In the genomic region with DNA sequence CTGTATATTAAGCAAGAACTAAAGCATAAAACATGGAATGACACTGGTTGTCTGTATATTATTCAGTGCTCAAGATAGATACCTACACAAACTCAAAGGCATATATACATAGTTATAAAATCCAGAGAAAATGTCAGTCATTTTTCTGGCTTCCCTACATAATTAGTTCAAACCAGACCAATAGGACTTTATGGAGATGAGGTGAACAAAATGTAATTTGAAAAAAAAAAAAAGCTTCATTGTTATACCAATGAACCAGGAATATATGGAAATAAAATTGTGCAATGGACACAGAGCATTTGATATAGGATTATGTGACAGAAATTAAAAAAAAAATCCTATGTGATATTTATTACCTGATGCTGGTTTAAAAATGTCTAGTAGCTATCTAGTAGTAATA, we compare ENCODE assay signal across 16 mouse cellular contexts.
"Had no signal": no experiment of that assay in that cellular context is flagged by ENCODE, and none has a peak within 500 bp of the region (broad histone marks: within the 10 kb centered on the region; RNA-seq: fewer than 3 reads in every experiment).

No protein-coding gene starts in this region.

- H3K9ac ChIP-seq: lung, embryonic 14.5 days; midbrain, embryonic 13.5 days; midbrain, embryonic 15.5 days; neural tube, embryonic 12.5 days; stomach, embryonic 15.5 days had no signal

- H3K9me3 ChIP-seq: megakaryocyte, embryonic 14.5 days; midbrain, embryonic 13.5 days; midbrain, embryonic 15.5 days; neural tube, embryonic 12.5 days; stomach, embryonic 15.5 days had no signal

- H3K4me1 ChIP-seq: megakaryocyte, embryonic 14.5 days; midbrain, embryonic 13.5 days; midbrain, embryonic 15.5 days; neural tube, embryonic 12.5 days; stomach, embryonic 15.5 days had no signal

- H3K4me3 ChIP-seq: megakaryocyte, embryonic 14.5 days; midbrain, embryonic 13.5 days; midbrain, embryonic 15.5 days; neural tube, embryonic 12.5 days; stomach, embryonic 15.5 days had no signal

- ATAC-seq: midbrain, embryonic 13.5 days; midbrain, embryonic 15.5 days had no signal

- H3K36me3 ChIP-seq: midbrain, embryonic 13.5 days; midbrain, embryonic 15.5 days; neural tube, embryonic 12.5 days; stomach, embryonic 15.5 days had no signal

- DNase-seq: lung, adult 18-20 months; lung, embryonic 14.5 days; lung, postnatal 14 days; lung, postnatal 36 days; right cerebral cortex, postnatal 14 days; thymus, adult 2 months; thymus, postnatal 25 days; thymus, postnatal 4 days had no signal

- H3K27ac ChIP-seq: macrophage; midbrain, embryonic 13.5 days; midbrain, embryonic 15.5 days; neural tube, embryonic 12.5 days; stomach, embryonic 15.5 days; stomach, postnatal 0 days had no signal

- H3K4me2 ChIP-seq: lung, embryonic 14.5 days; midbrain, embryonic 11.5 days; midbrain, embryonic 13.5 days; midbrain, embryonic 15.5 days; neural tube, embryonic 12.5 days; stomach, embryonic 15.5 days had no signal

- H3K27me3 ChIP-seq: megakaryocyte, embryonic 14.5 days; midbrain, embryonic 13.5 days; midbrain, embryonic 15.5 days; neural tube, embryonic 12.5 days; stomach, embryonic 15.5 days had no signal
